ENCODE assay signal across 16 mouse cellular contexts in genomic region chr9:123296229-123296628, GRCm38 (mm10). TPM values are rescaled to one million over a fixed set of nuclear protein-coding genes. Genes with fewer than 3 reads are reported as not detected.
A peak's percentile ranks its signal among the peaks of the same experiment; 100 is the strongest.
DNase-seq lines count a peak whose midpoint lies in the region; TF ChIP-seq lines count a peak whose summit lies in the region.
"Had no signal": no experiment of that assay in that cellular context is flagged by ENCODE, and none has a peak within 500 bp of the region (broad histone marks: within the 10 kb centered on the region; RNA-seq: fewer than 3 reads in every experiment).

No protein-coding gene starts in this region.

- no peak for TF ChIP-seq CTCF in brain, embryonic 14.5 days (IDR thresholded peaks at IDR 0.05; ENCODE audit: borderline replicate concordance, extremely low read depth, insufficient read depth, insufficient read length)

- no peak for TF ChIP-seq POLR2A in brain, embryonic 14.5 days (IDR thresholded peaks at IDR 0.05; ENCODE audit: borderline replicate concordance, extremely low read depth, insufficient read depth, insufficient read length, poor library complexity, severe bottlenecking)

- peak; percentile 4 for DNase-seq in gastrocnemius, adult 18-20 months (ENCODE audit: low spot score)
- DNase-seq in gastrocnemius, adult 8-10 months (ENCODE audit: low spot score in 2 of 2) = no peak
- peak; percentile 18 for DNase-seq in 3T3-L1 (ENCODE audit: low read depth, low spot score)
- peak; percentile 51 for DNase-seq in brain, embryonic 14.5 days (ENCODE audit: low read depth)
- peak; percentile 88 for DNase-seq in cerebellum, adult 9-11 months
- DNase-seq in urinary bladder, postnatal 14 days (ENCODE audit: low spot score) = no peak
- no peak for DNase-seq in kidney, postnatal 14 days
- no peak for DNase-seq in embryo, embryonic 11 days
- DNase-seq: heart, postnatal 36 days; kidney, adult 8-10 months; kidney, postnatal 36 days; layer of hippocampus, adult 9-11 months; liver, postnatal 0 days; lung, postnatal 36 days; spleen, adult 18-20 months; thymus, adult 2 months had no signal

RNA-seq across cellular contexts. Expression of gene Tmem158, which starts 35.7 kb away (rescaled TPM):
- total RNA-seq in gastrocnemius, adult 18-20 months (2021) = under 1 TPM; 0.47 to 0.53 TPM
- total RNA-seq in gastrocnemius, adult 8-10 months (2022) = 1 to 10 TPM in 2 of 4 experiments, under 1 TPM in 2; 0.60 to 1.5 (median 1.0) TPM
- polyA plus RNA-seq in brain, embryonic 14.5 days (2012; rRNA removed) = 47.3 and 54.0 TPM in 2 replicates

Comparison
In these comparisons a context has a peak if more than half of its experiments do, and no peak if none do; other contexts are left out.
1. DNase-seq: peak in gastrocnemius, adult 18-20 months (single experiment), 3T3-L1 (single experiment), brain, embryonic 14.5 days (single experiment) and cerebellum, adult 9-11 months (single experiment); none in gastrocnemius, adult 8-10 months (0 of 2), urinary bladder, postnatal 14 days (single experiment), kidney, postnatal 14 days (single experiment) and embryo, embryonic 11 days (single experiment).